Mouse (Mus musculus) CD8-positive naive resting alpha-beta T cell, adult 57 days (primary cell): ENCODE data around the gene Zfp287. TPM values are rescaled to one million over a fixed set of nuclear protein-coding genes. Genes with fewer than 3 reads are reported as not detected.

Experiments
- total RNA-seq: library from RNA; stranded (reverse); gene quantifications from one replicate; pipeline ENCODE4 v1.2.4, GENCODE M21; 2023

The Zfp287 gene
- total RNA-seq: 10.7 TPM

DNA sequence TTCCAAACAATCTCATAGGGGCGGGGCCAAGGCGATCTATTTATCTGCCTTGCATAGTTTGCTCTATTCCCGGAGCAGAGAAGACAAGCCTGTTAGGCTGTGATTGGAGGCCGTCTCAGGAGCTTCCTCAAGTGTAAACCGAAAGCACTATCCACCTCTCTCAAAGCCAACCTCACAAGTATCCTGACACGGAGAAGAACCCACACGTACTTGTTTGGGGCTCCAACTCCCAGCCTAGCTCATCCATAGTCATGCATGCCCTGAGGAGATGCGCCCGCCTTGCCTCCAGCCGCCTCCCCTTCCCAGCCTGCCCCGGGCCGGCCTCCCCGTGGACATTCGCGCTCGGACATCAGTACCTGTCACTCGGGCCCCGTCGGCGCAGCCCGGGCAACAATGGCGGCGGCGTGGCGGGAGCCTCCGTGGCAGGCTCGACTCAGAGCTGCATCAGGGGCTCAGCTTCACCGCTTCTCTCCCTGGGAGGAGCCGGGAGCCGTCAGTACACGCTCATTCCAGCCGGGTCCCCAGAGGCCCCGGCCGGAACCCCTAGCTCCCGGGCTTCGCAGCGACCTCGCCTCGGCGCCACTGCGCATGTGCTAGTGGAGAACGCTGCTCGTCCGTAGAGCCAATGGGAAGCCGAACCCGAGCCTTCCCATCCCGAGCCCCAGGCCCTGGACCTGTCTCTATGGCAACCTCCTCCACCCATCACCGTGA lies at the start of gene Zfp287:
Gene Zfp287, minus strand, starts transcription at position 595 of the 711 bp plus-strand sequence.

DNA sequence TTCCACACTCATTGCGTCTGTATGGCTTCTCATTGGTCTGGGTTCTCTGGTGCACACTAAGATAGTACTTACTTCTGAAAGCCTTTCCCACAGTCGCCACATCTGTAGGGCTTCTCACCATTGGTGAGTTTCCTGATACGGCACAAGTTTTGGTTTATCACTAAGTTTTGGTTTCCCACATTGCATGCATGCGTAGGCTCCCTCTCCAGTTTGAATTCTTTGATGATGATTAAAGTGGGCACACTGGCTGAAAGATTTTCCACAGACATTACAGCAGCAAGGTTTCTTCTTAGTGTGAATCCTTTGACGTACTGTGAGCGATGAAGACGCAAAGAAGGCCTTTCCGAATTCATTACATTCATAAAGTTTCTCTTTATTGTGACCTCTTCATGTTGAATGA lies 21.1 kb upstream of the Zfp287 start, which contains the start of gene Gm10428:
Gene Gm10428, plus strand, starts transcription at position 321 of the 400 bp plus-strand sequence.

Other genes with a start within 250 kb of the Zfp287 start
- 7.4 TPM for gene Cenpv, start 192.6 kb downstream of the Zfp287 start, total RNA-seq
- 1,228 TPM for gene Ubb, start 180.7 kb downstream of the Zfp287 start, total RNA-seq
- 50.0 TPM for gene Trpv2, start 157.4 kb downstream of the Zfp287 start, total RNA-seq
- gene Lrrc75a, start 83.4 kb downstream of the Zfp287 start, total RNA-seq: 0.86 TPM
- gene Mmgt2, start 83.2 kb downstream of the Zfp287 start, total RNA-seq: 23.4 TPM
- gene Gm10428, start 21.2 kb upstream of the Zfp287 start, total RNA-seq: not detected
- gene Zfp286, start 57.6 kb upstream of the Zfp287 start, total RNA-seq: 5.5 TPM
- gene Trim16, start 88.3 kb upstream of the Zfp287 start, total RNA-seq: not detected
- gene Fbxw10, start 115.2 kb upstream of the Zfp287 start, total RNA-seq: 9.3 TPM
- gene Tvp23b, start 147.6 kb upstream of the Zfp287 start, total RNA-seq: 16.1 TPM
- not detected for gene Cdrt4, start 219.3 kb upstream of the Zfp287 start, total RNA-seq